Mouse (Mus musculus) midbrain, embryonic 14.5 days (tissue): ENCODE measurements around the gene Fnbp4. TPM values are rescaled to one million over a fixed set of nuclear protein-coding genes. Genes with fewer than 3 reads are reported as not detected.

Experiments
- ATAC-seq: fragments of 200-750 bp; cut with Nextera tagmentation; 2 replicates; pipeline ENCODE4 v1.8.0; 2017; ENCODE audit warnings: moderate number of reproducible peaks, moderate library complexity; ENCODE audit not compliant: low FRiP score, low TSS enrichment
- DNase-seq: peaks from one replicate; pipeline ENCODE4 v3.0.0-alpha.2; 2015
- H3K27ac ChIP-seq: fragments of 300-500 bp; sonication (generic); replicated peaks from 2 replicates; pipeline ENCODE4 v1.5.1; 2014; ENCODE audit warnings: mild to moderate bottlenecking, low read depth, low read length, moderate library complexity
- H3K27me3 ChIP-seq: fragments of 300-500 bp; sonication (generic); 2 replicates; pipeline ENCODE4 v1.6.1; 2014; ENCODE audit warnings: low read length, control low read depth, mixed read lengths; ENCODE audit not compliant: control insufficient read depth, insufficient read depth
- H3K36me3 ChIP-seq: fragments of 300-500 bp; sonication (generic); 2 replicates; pipeline ENCODE4 v1.6.1; 2014; ENCODE audit warnings: low read length, control low read depth; ENCODE audit not compliant: control insufficient read depth, insufficient read depth
- H3K4me1 ChIP-seq: fragments of 300-500 bp; sonication (generic); 2 replicates; pipeline ENCODE4 v1.6.1; 2014; ENCODE audit warnings: mild to moderate bottlenecking, antibody characterized with exemption, low read length, control low read depth; ENCODE audit not compliant: control insufficient read depth, insufficient read depth
- H3K4me2 ChIP-seq: fragments of 300-500 bp; sonication (generic); 2 replicates; pipeline ENCODE4 v1.6.1; 2014; ENCODE audit warnings: mild to moderate bottlenecking, low read length, moderate library complexity
- H3K4me3 ChIP-seq: fragments of 300-500 bp; sonication (generic); replicated peaks from 2 replicates; pipeline ENCODE4 v1.5.1; 2014; ENCODE audit warnings: low read depth, low read length
- H3K9ac ChIP-seq: fragments of 300-500 bp; sonication (generic); replicated peaks from 2 replicates; pipeline ENCODE4 v1.6.1; 2014; ENCODE audit warnings: mild to moderate bottlenecking, low read length, moderate library complexity
- H3K9me3 ChIP-seq: fragments of 300-500 bp; sonication (generic); 2 replicates; pipeline ENCODE4 v1.6.1; 2016; ENCODE audit warnings: low read length, control low read depth, mixed read lengths; ENCODE audit not compliant: control insufficient read depth
- WGBS: fragments of 180-500 bp; shearing (Covaris S2); extraction: QIAGEN DNeasy Blood & Tissue Kit; methylation state at CpG from one replicate; pipeline ENCODE4 v1.1.7; 2014; 5-methylcytosine and 5-hydroxymethylcytosine counted together
- polyA plus RNA-seq: library from polyadenylated mRNA; unstranded; fragments of >200 nt; fragmentation: Nextera tagmentation; extraction: Ambion mirVana; gene quantifications from 2 replicates; pipeline ENCODE4 v1.2.1, GENCODE M21; 2014

The Fnbp4 gene
- polyA plus RNA-seq, 1 experiment from 2014 or later = 113 TPM

DNA sequence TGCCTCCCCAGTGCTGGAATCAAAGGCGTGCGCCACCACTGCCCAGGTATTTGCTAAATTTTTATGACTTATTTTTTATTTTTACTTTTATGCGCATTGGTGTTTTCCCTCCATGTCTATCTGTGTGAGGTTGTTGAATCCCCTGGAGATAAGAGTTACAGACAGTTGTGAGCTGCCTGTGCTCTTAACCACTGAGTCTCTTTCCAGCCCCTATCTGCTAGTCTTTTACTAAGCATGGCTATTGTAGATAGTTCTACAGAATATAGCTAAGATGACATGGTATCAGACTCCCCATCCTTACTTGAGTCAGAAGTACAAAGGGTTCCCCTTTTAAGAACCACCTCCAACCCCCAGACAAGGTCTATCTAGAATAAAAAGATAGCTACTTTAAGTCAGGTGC lies 9.0 kb downstream of the Fnbp4 start:
- no peaks in the 10 kb centered on the region for H3K9me3 ChIP-seq
- 98% methylated on average over 3 of the region's 3 CpGs for WGBS
- ATAC-seq (no peak), DNase-seq (no peak)
- H3K9ac ChIP-seq = no peak overlapping the region
- H3K4me1 ChIP-seq = peaks cover 5% of the 10 kb centered on the region; the same call in 1 of the 2 replicates
- no peaks in the 10 kb centered on the region for H3K27me3 ChIP-seq
- H3K36me3 ChIP-seq = peaks cover 81% of the 10 kb centered on the region
- H3K27ac ChIP-seq = no peak overlapping the region
- H3K4me3 ChIP-seq = no peak overlapping the region
- no peak overlapping the region for H3K4me2 ChIP-seq

DNA sequence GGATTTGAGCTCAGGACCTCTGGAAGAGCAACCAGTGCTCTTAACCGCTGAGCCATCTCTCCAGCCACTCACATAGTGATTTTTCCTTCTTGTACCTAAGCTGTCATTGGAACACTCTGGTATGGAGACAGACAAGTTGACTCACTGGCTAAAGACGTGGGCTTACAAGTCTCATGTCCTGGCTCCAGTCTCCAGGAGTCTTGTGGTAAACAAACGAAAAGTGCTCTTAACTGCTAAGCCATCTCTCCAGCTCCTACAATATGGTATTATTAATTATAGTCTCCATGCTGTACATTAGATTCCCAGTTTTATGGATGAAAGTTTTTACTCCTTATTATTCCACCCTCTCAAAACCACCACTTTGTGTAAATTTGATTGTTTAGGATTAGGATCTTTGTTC lies 20.0 kb downstream of the Fnbp4 start:
- Histone ChIP-seq H3K4me2 (no peak overlapping the region), H3K27ac (no peak overlapping the region), H3K27me3 (no peaks in the 10 kb centered on the region), H3K4me1 (no peaks in the 10 kb centered on the region), H3K9ac (no peak overlapping the region), H3K4me3 (no peak overlapping the region), H3K36me3 (peaks cover 96% of the 10 kb centered on the region), H3K9me3 (no peaks in the 10 kb centered on the region)
- WGBS = 92% methylated on average over 3 of the region's 3 CpGs
- ATAC-seq (no peak), DNase-seq (no peak)

DNA sequence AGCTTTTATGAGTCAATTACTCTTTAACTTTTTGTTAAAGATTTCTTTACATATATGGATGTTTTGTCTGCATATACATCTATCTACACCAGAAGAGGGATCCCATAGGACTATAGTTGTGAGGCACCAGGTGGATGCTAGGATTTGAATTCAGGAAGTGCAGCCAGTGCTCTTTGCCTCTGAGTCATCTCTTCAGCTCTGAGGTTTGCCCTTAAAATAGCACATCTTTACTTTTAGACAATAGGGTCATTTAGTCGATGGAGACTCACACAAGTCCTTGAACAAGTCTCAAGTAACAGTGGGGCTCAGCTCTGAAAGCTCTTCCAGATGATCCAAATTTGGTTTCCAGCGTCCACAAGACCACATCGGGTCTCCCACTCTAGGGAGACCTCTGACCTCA lies 36.2 kb downstream of the Fnbp4 start:
- peaks cover 48% of the 10 kb centered on the region for H3K36me3 ChIP-seq
- H3K9me3 ChIP-seq = no peaks in the 10 kb centered on the region
- no peak overlapping the region for H3K4me2 ChIP-seq
- H3K4me3 ChIP-seq = no peak overlapping the region
- H3K27me3 ChIP-seq = no peaks in the 10 kb centered on the region
- ATAC-seq (no peak), DNase-seq (no peak)
- 45% methylated on average over 3 of the region's 3 CpGs for WGBS
- 0 out of 2 replicates have a peak, but pooled peaks cover 8% of the 10 kb centered on the region for H3K4me1 ChIP-seq
- no peak overlapping the region for H3K27ac ChIP-seq
- no peak overlapping the region for H3K9ac ChIP-seq

DNA sequence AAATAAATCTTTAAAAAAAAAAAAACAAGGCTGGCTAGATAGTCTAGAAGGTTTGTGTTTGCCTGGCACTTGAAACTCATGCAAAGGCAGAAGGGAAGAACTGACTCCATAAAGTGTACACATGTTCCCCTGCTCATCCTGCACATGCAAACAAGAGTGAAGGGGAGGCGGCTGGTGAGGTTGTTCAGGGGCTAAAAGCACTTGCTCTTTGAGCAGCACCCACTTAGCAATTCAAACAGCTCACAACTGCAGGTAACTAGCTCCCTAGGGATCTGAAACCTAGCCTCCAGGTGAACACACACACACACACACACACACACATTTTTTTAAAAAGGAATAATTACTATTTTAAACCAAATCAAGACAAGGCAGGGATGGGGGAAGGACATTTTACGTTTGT lies 36.8 kb downstream of the Fnbp4 start:
- WGBS = 36% methylated on average over 2 of the region's 2 CpGs
- H3K36me3 ChIP-seq = peaks cover 42% of the 10 kb centered on the region
- no peak overlapping the region for H3K4me2 ChIP-seq
- H3K27me3 ChIP-seq = no peaks in the 10 kb centered on the region
- H3K4me1 ChIP-seq = 0 out of 2 replicates have a peak, but pooled peaks cover 8% of the 10 kb centered on the region
- no peaks in the 10 kb centered on the region for H3K9me3 ChIP-seq
- ATAC-seq = no peak
- H3K4me3 ChIP-seq = no peak overlapping the region
- H3K27ac ChIP-seq = no peak overlapping the region
- H3K9ac ChIP-seq = no peak overlapping the region
- DNase-seq = peak; percentile 15

DNA sequence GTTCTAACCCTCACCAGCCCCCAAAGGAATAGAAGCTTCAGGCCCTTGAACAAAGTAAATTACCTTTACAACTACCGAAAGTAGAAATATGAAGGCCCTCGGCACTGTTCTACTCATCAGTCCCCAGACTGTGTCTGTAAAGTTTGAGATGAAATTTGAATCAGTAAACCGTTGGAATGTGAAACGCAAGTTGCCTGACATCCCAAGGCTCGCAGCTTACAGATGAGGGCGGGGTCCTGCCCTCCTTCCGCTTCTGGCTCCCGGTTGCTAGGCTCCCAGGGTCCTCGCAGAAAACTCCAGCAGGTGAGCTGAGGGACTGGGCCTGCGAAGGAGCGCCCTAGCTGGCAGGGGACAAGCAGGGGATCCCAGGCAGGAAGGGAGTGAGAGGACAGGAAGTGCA lies 37.3 kb downstream of the Fnbp4 start, which contains the start of gene Agbl2:
TSS of gene Agbl2 (plus strand) at position 270 of the 400 bp plus-strand sequence.
- H3K9ac ChIP-seq = no peak within 1 kb of the TSS; the same call in 1 of the 2 replicates
- H3K4me3 ChIP-seq = peak within 1 kb of the TSS; percentile 26
- DNase-seq (peak; percentile 33), ATAC-seq (peak; percentile 55; the same call in 1 of the 2 replicates)
- no peak within 1 kb of the TSS for H3K27ac ChIP-seq
- 5% methylated on average over 11 of the region's 11 CpGs for WGBS
- H3K9me3 ChIP-seq = no peaks in the 10 kb centered on the region
- 0 out of 2 replicates have a peak, but pooled peaks cover 8% of the 10 kb centered on the region for H3K4me1 ChIP-seq
- no peaks in the 10 kb centered on the region for H3K27me3 ChIP-seq
- peaks cover 37% of the 10 kb centered on the region for H3K36me3 ChIP-seq
- H3K4me2 ChIP-seq = peak within 1 kb of the TSS; percentile 54

DNA sequence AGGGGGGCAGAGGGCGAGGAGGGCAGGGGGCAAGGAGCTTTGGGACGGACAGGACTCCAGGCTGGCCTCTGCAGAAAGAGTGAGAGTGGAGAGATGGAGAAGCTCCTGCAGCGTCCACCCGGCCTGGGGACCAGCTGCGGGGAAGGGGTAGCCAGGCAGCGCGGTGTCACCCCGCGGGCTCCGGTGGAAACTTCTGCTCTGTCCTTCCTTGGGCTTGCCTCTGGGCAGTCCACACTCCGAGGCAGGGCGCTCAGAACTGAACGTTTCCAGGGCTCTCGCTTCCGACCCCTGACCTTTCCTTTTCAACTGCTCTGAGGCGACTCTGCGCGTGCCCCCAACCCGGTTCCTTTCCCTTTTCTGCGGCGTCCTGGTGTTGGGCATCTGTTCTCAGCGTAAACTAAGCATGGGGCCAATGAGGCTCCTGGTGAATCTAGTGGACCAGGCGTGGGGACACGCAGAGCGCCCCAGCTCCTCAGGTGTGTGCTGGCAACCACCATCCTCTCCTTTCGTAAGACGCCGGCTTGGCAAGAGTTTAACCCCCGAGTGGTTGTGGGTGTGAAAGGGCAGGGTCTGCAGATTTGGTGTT lies 37.8 kb downstream of the Fnbp4 start:
- H3K9ac ChIP-seq = no peak overlapping the region; the same call in 1 of the 2 replicates
- ATAC-seq (peak; percentile 55), DNase-seq (peak; percentile 22)
- WGBS = 2% methylated on average over 29 of the region's 29 CpGs
- no peaks in the 10 kb centered on the region for H3K27me3 ChIP-seq
- peaks cover 32% of the 10 kb centered on the region for H3K36me3 ChIP-seq
- 0 out of 2 replicates have a peak, but pooled peaks cover 8% of the 10 kb centered on the region for H3K4me1 ChIP-seq
- H3K4me3 ChIP-seq = peak overlapping the region; percentile 26
- no peak overlapping the region for H3K27ac ChIP-seq
- no peaks in the 10 kb centered on the region for H3K9me3 ChIP-seq
- peak overlapping the region; percentile 54 for H3K4me2 ChIP-seq

DNA sequence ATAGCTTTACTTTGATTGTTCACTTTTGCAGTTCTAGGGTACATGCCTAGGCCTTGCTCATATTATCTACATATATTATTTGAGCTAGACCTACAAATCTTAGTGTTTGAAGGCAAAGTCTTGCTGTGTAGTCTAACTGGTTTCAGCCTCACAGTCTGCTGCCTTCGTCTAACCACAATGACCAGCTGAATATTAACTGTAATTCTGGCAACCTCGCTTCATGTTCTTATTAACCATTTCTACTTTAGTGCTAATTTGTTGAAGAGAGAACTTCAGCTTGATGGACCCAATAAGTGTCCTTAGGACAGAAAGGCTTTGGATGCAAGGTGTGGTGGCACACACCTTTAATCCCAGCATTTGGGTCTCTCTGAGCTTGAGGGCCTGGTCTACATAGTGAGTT lies 43.0 kb downstream of the Fnbp4 start:
- Histone ChIP-seq H3K4me1 (0 out of 2 replicates have a peak, but pooled peaks cover under 1% of the 10 kb centered on the region), H3K9me3 (no peaks in the 10 kb centered on the region), H3K36me3 (no peaks in the 10 kb centered on the region), H3K27ac (no peak overlapping the region), H3K27me3 (no peaks in the 10 kb centered on the region), H3K9ac (no peak overlapping the region), H3K4me2 (no peak overlapping the region), H3K4me3 (no peak overlapping the region)
- no peak for DNase-seq
- ATAC-seq = no peak
- 87% methylated on average over 2 of the region's 2 CpGs for WGBS

DNA sequence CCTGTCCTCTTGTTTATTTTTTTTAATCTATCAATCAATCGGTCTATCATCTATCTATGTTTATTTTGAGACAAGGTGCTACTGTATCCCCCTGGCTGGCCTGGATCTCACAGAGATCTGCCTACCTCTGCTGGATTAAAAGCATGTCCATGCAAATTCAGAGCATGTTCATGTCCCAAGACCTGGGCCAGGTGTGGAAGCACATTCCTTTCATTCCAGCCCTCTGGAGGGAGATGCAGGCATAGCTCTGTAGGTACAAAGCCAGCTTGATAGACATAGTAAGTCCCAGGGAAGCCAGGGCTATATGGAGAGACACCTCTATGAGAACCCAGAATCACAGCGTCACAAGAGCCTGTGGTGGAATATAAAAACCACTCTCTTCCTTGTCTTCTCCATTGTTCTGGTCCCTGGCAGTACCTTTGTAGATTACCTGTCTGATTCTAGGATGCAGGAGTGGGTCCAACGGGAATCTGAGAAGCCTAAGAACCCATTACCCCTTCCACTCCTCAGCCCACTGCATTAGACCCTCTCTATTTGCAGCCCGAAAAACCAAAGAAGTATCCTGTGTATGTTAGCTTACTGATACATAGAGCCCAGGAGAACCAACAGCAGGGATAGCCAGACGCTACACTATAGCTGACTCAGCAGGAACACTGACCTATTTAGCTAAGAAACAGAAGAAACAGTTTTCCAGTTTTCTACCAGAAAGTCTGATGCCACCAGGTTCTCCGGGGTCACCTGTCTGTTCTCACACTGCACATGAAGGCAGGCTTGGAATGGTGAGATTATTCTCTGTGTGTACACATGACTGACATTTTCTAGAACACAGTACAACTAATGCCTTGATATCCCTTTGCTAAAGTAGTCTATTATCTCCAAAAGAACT lies 63.3 kb downstream of the Fnbp4 start:
- Histone ChIP-seq H3K4me3 (no peak overlapping the region), H3K4me2 (no peak overlapping the region), H3K27ac (no peak overlapping the region), H3K27me3 (no peaks in the 10 kb centered on the region), H3K4me1 (no peaks in the 10 kb centered on the region), H3K36me3 (no peaks in the 10 kb centered on the region), H3K9ac (no peak overlapping the region), H3K9me3 (no peaks in the 10 kb centered on the region)
- ATAC-seq (no peak), DNase-seq (no peak)
- WGBS = 89% methylated on average over 6 of the region's 6 CpGs
